Mouse (Mus musculus) brain, embryonic 14.5 days (tissue): Measurements from ENCODE around the gene Hist1h3g.

Experiments used
- CTCF ChIP-seq: fragments of 200-500 bp; IDR thresholded peaks from 2 replicates; pipeline ENCODE4 v1.5.1; 2012; ENCODE audit warnings: inconsistent platforms, mild to moderate bottlenecking, moderate library complexity, borderline replicate concordance; ENCODE audit not compliant: insufficient read depth, insufficient read length; ENCODE audit errors: extremely low read depth
- POLR2A ChIP-seq: fragments of 200-500 bp; IDR thresholded peaks from 2 replicates; pipeline ENCODE4 v1.6.1; 2012; ENCODE audit warnings: mild to moderate bottlenecking, inconsistent platforms, borderline replicate concordance; ENCODE audit not compliant: poor library complexity, insufficient read depth, insufficient read length, severe bottlenecking; ENCODE audit errors: extremely low read depth

GRCm38 (mm10) chr13:23541497-23541896, 6.3 kb downstream of the Hist1h3g start:
- TF ChIP-seq CTCF (no peak), POLR2A (no peak)
